Mouse (Mus musculus) common myeloid progenitor, adult 5-6 weeks (primary cell): Measurements from ENCODE around the gene Tnfrsf1a. TPM values are rescaled to one million over a fixed set of nuclear protein-coding genes. Genes with fewer than 3 reads are reported as not detected.
"Not testable (repeated sequence)": the region's sequence is repeated elsewhere in the genome, so short reads cannot be mapped to it uniquely, and the experiment has no call there.

ENCODE experiments used
- ATAC-seq: replicated peaks from 2 replicates; pipeline ENCODE4 v1.8.0; 2016; ENCODE audit warnings: low read depth, mild to moderate bottlenecking, moderate TSS enrichment, inconsistent platforms; ENCODE audit not compliant: poor library complexity, severe bottlenecking
- total RNA-seq: library from RNA; stranded (forward); fragments of 200-1000, 187-1606 nt; gene quantifications from 2 replicates; pipeline ENCODE4 v1.2.3, GENCODE M21; 2017

Tnfrsf1a gene
- total RNA-seq: 28.3 and 33.1 TPM in 2 replicates

GRCm38 (mm10) chr6:125348721-125349574 lies at the start of gene Tnfrsf1a:
Gene Tnfrsf1a, plus strand, starts transcription at chr6:125349362.
- ATAC-seq: peak; percentile 22

- ATAC-seq: no peak
Observed at GRCm38 (mm10) chr6:125300982-125301381, 48.2 kb upstream of the Tnfrsf1a start.

GRCm38 (mm10) chr6:125302231-125302982 lies 46.8 kb upstream of the Tnfrsf1a start:
- ATAC-seq: 0 out of 2 replicates have a peak, but pooled peaks have one; percentile 36

- no peak for ATAC-seq
Observed at GRCm38 (mm10) chr6:125303242-125303641, 45.9 kb upstream of the Tnfrsf1a start.

- ATAC-seq: not testable (repeated sequence)
Observed at GRCm38 (mm10) chr6:125304408-125304807, 44.8 kb upstream of the Tnfrsf1a start.

GRCm38 (mm10) chr6:125305465-125305864 lies 43.7 kb upstream of the Tnfrsf1a start:
- ATAC-seq: no peak

- ATAC-seq: no peak
Observed at GRCm38 (mm10) chr6:125307091-125307490, 42.1 kb upstream of the Tnfrsf1a start.

GRCm38 (mm10) chr6:125308921-125309320 lies 40.2 kb upstream of the Tnfrsf1a start:
- ATAC-seq: no peak

GRCm38 (mm10) chr6:125309406-125309805 lies 39.8 kb upstream of the Tnfrsf1a start:
- ATAC-seq: no peak

GRCm38 (mm10) chr6:125312171-125312570 lies 37.0 kb upstream of the Tnfrsf1a start:
- no peak for ATAC-seq

- ATAC-seq: peak; percentile 18
Observed at GRCm38 (mm10) chr6:125312581-125313355, 36.4 kb upstream of the Tnfrsf1a start.

- peak; percentile 85 for ATAC-seq
Observed at GRCm38 (mm10) chr6:125313546-125314230, 35.5 kb upstream of the Tnfrsf1a start, which contains the start of gene Ltbr. Gene Ltbr, minus strand, starts transcription at chr6:125313885.

- ATAC-seq: no peak
Observed at GRCm38 (mm10) chr6:125314231-125314563, 35.0 kb upstream of the Tnfrsf1a start.

- ATAC-seq: no peak
Observed at GRCm38 (mm10) chr6:125314746-125315145, 34.4 kb upstream of the Tnfrsf1a start.

GRCm38 (mm10) chr6:125317077-125317476 lies 32.1 kb upstream of the Tnfrsf1a start:
- no peak for ATAC-seq

- no peak for ATAC-seq
Observed at GRCm38 (mm10) chr6:125318981-125319918, 29.9 kb upstream of the Tnfrsf1a start.

GRCm38 (mm10) chr6:125319919-125320296 lies 29.3 kb upstream of the Tnfrsf1a start:
- ATAC-seq: no peak

GRCm38 (mm10) chr6:125320323-125320722 lies 28.8 kb upstream of the Tnfrsf1a start, which contains the start of gene Scnn1a:
Gene Scnn1a, plus strand, starts transcription at chr6:125320659.
- no peak for ATAC-seq
